Mouse (Mus musculus) brain, embryonic 18.5 days (tissue): ENCODE measurements around the gene Mc3r.

Experiments
- DNase-seq: peaks from one replicate; pipeline ENCODE4 v3.0.0-alpha.2; 2012; ENCODE audit warnings: low read depth, low spot score

Gene Mc3r

GRCm38 (mm10) chr2:172298542-172298941, 50.2 kb downstream of the Mc3r start:
- DNase-seq: no peak

DNA sequence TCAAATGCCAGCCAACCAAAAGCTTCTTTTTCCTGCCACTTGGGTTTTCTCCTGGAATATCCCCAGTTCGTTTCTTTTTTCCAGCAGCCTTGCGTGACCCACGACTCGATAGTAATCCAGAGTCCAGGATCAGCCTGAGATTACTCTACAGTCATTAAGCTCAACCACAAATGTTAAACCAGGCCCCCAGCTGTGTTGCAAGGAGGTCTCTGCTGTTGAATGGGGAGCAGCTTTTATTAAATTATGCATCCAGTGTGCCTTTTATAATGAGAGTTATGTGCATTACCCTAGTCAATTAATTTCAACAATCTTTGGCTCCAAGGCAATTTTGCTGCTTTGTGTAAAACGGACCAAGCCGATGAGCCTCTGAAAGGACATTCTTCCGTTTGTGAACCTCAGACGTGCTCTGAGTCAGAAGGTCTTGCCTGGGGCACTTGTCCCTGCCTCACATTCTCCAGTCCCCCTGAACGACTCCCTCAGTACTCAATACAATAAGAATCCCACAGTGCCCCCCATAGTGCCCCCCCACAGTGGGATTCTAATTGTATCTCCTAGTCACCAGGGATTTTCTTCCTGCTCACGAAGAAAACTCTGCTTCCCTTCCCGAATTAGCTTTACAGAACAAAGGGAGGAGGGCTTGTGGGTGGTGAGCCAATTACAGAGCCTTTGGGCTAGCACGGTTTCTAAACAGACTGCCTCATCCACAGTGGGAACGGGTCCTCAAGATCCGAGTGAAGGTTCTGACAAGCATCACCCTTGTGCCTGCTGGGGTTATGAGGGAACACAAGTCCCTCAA, 51.0 kb downstream of the Mc3r start:
- DNase-seq: no peak
